24 mouse cellular contexts compared by ENCODE assay signal in genomic region chr7:129415179-129415578, GRCm38 (mm10).
A peak's percentile ranks its signal among the peaks of the same experiment; 100 is the strongest.
DNase-seq lines count a peak whose midpoint lies in the region; ATAC-seq lines count a peak whose summit lies in the region.
"Had no signal": no experiment of that assay in that cellular context is flagged by ENCODE, and none has a peak within 500 bp of the region (broad histone marks: within the 10 kb centered on the region; RNA-seq: fewer than 3 reads in every experiment).

No protein-coding gene starts in this region.

- intact Hi-C loops in heart, postnatal 10 days (cut with DNase I), result no loop called here

- 0 out of 2 replicates have a peak, but pooled peaks cover 5% of the 10 kb centered on the region for H3K9me3 ChIP-seq in midbrain, embryonic 10.5 days (replicated peaks)
- no peaks in the 10 kb centered on the region for H3K9me3 ChIP-seq in midbrain, embryonic 16.5 days (replicated peaks; ENCODE audit: control insufficient read depth, low read length, poor library complexity, severe bottlenecking)
- H3K9me3 ChIP-seq in hindbrain, embryonic 11.5 days (ENCODE audit: control insufficient read depth, low read length), result no peaks in the 10 kb centered on the region
- H3K9me3 ChIP-seq in neural tube, embryonic 13.5 days, result peaks cover 7% of the 10 kb centered on the region; the same call in 1 of the 2 replicates
- H3K9me3 ChIP-seq: embryonic facial prominence, embryonic 15.5 days; limb, embryonic 12.5 days; liver, embryonic 13.5 days; stomach, embryonic 15.5 days had no signal

- no peak for ATAC-seq in midbrain, embryonic 16.5 days
- peak; percentile 75 for ATAC-seq in hindbrain, embryonic 11.5 days (ENCODE audit: low FRiP score)
- peak; percentile 88 for ATAC-seq in neural tube, embryonic 13.5 days (ENCODE audit: low read depth)
- ATAC-seq: forebrain, postnatal 0 days; inflammation-experienced regulatory T-cells, adult 6 months had no signal

- no peaks in the 10 kb centered on the region for H3K36me3 ChIP-seq in midbrain, embryonic 10.5 days
- no peaks in the 10 kb centered on the region for H3K36me3 ChIP-seq in midbrain, embryonic 16.5 days (ENCODE audit: control insufficient read depth, insufficient read depth, low read length)
- no peaks in the 10 kb centered on the region for H3K36me3 ChIP-seq in hindbrain, embryonic 11.5 days (ENCODE audit: control insufficient read depth, insufficient read depth, low read length)
- no peaks in the 10 kb centered on the region for H3K36me3 ChIP-seq in neural tube, embryonic 13.5 days
- H3K36me3 ChIP-seq: embryonic facial prominence, embryonic 15.5 days; limb, embryonic 12.5 days; liver, embryonic 13.5 days; stomach, embryonic 15.5 days had no signal

- no peaks in the 10 kb centered on the region for H3K27me3 ChIP-seq in midbrain, embryonic 10.5 days (ENCODE audit: low read depth, poor library complexity, severe bottlenecking)
- no peaks in the 10 kb centered on the region for H3K27me3 ChIP-seq in midbrain, embryonic 16.5 days (ENCODE audit: control insufficient read depth, insufficient read depth, low read depth, low read length)
- H3K27me3 ChIP-seq in hindbrain, embryonic 11.5 days (ENCODE audit: control insufficient read depth, insufficient read depth, low read length), result no peaks in the 10 kb centered on the region
- peaks cover 5% of the 10 kb centered on the region; the same call in 1 of the 2 replicates for H3K27me3 ChIP-seq in neural tube, embryonic 13.5 days
- H3K27me3 ChIP-seq: embryonic facial prominence, embryonic 15.5 days; limb, embryonic 12.5 days; liver, embryonic 13.5 days; stomach, embryonic 15.5 days had no signal

- no peak overlapping the region for H3K4me2 ChIP-seq in midbrain, embryonic 16.5 days (ENCODE audit: low read length)
- no peak overlapping the region for H3K4me2 ChIP-seq in hindbrain, embryonic 11.5 days (replicated peaks; ENCODE audit: low read depth, low read length)
- H3K4me2 ChIP-seq in neural tube, embryonic 13.5 days, result no peak overlapping the region
- H3K4me2 ChIP-seq: embryonic facial prominence, embryonic 15.5 days; heart, embryonic 11.5 days; limb, embryonic 12.5 days; liver, embryonic 13.5 days; lung, embryonic 14.5 days; stomach, embryonic 15.5 days had no signal

- H3K27ac ChIP-seq in midbrain, embryonic 10.5 days (replicated peaks), result peak overlapping the region; percentile 29
- no peak overlapping the region for H3K27ac ChIP-seq in midbrain, embryonic 16.5 days (ENCODE audit: low read length)
- no peak overlapping the region for H3K27ac ChIP-seq in hindbrain, embryonic 11.5 days (ENCODE audit: low read depth, low read length)
- peak overlapping the region; percentile 49 for H3K27ac ChIP-seq in neural tube, embryonic 13.5 days (replicated peaks)
- H3K27ac ChIP-seq: embryonic facial prominence, embryonic 15.5 days; limb, embryonic 12.5 days; liver, embryonic 13.5 days; stomach, embryonic 15.5 days had no signal

- no peak overlapping the region for H3K9ac ChIP-seq in midbrain, embryonic 16.5 days (ENCODE audit: low read depth, low read length)
- no peak overlapping the region for H3K9ac ChIP-seq in hindbrain, embryonic 11.5 days (ENCODE audit: low read depth, low read length)
- H3K9ac ChIP-seq in neural tube, embryonic 13.5 days, result no peak overlapping the region
- H3K9ac ChIP-seq: embryonic facial prominence, embryonic 15.5 days; forebrain, postnatal 0 days; limb, embryonic 12.5 days; liver, embryonic 13.5 days; lung, embryonic 14.5 days; stomach, embryonic 15.5 days had no signal

- H3K4me1 ChIP-seq in midbrain, embryonic 10.5 days, result peaks cover 40% of the 10 kb centered on the region
- H3K4me1 ChIP-seq in midbrain, embryonic 16.5 days (ENCODE audit: control insufficient read depth, insufficient read depth, low read length), result peaks cover 8% of the 10 kb centered on the region; the same call in 1 of the 2 replicates
- H3K4me1 ChIP-seq in hindbrain, embryonic 11.5 days (replicated peaks; ENCODE audit: control insufficient read depth, insufficient read depth, low read length), result no peaks in the 10 kb centered on the region; the same call in 1 of the 2 replicates
- H3K4me1 ChIP-seq in neural tube, embryonic 13.5 days (replicated peaks), result peaks cover 19% of the 10 kb centered on the region
- H3K4me1 ChIP-seq: embryonic facial prominence, embryonic 15.5 days; limb, embryonic 12.5 days; liver, embryonic 13.5 days; stomach, embryonic 15.5 days had no signal

- WGBS in midbrain, embryonic 10.5 days, result 26% methylated on average over 4 of the region's 4 CpGs
- 13% methylated on average over 4 of the region's 4 CpGs for WGBS in midbrain, embryonic 16.5 days
- 21% methylated on average over 4 of the region's 4 CpGs for WGBS in hindbrain, embryonic 11.5 days
- 11% methylated on average over 4 of the region's 4 CpGs for WGBS in neural tube, embryonic 13.5 days

- no peak overlapping the region for H3K4me3 ChIP-seq in midbrain, embryonic 10.5 days
- no peak overlapping the region for H3K4me3 ChIP-seq in midbrain, embryonic 16.5 days (ENCODE audit: low read depth, low read length)
- H3K4me3 ChIP-seq in hindbrain, embryonic 11.5 days (ENCODE audit: low read depth, low read length), result no peak overlapping the region
- no peak overlapping the region for H3K4me3 ChIP-seq in neural tube, embryonic 13.5 days
- H3K4me3 ChIP-seq: embryonic facial prominence, embryonic 15.5 days; limb, embryonic 12.5 days; liver, embryonic 13.5 days; stomach, embryonic 15.5 days had no signal

- DNase-seq in midbrain, embryonic 10.5 days (ENCODE audit: low spot score), result peak; percentile 51
- DNase-seq in hindbrain, embryonic 11.5 days (ENCODE audit: low spot score), result peak; percentile 35
- peak; percentile 54 for DNase-seq in mesoderm, embryonic 11.5 days (ENCODE audit: low read depth, low spot score)
- DNase-seq in adrenal gland, adult 18-20 months (ENCODE audit: low spot score in 2 of 2), result no peak
- no peak for DNase-seq in thymus, postnatal 25 days
- no peak for DNase-seq in heart, postnatal 10 days
- DNase-seq: adrenal gland, postnatal 36 days; cerebellum, adult 2 months; forebrain, postnatal 0 days; heart, postnatal 14 days; kidney, adult 9 months; kidney, postnatal 25 days; liver, embryonic 13.5 days; lung, embryonic 14.5 days; lung, postnatal 36 days; right cerebral cortex, postnatal 25 days; thymus, adult 2 months had no signal

Comparison
In these comparisons a context has a peak if more than half of its experiments do, and no peak if none do; other contexts are left out.
1. H3K27ac ChIP-seq: peak in midbrain, embryonic 10.5 days (single experiment) and neural tube, embryonic 13.5 days (single experiment); none in midbrain, embryonic 16.5 days (single experiment) and hindbrain, embryonic 11.5 days (single experiment).
2. DNase-seq: peak in midbrain, embryonic 10.5 days (single experiment), hindbrain, embryonic 11.5 days (single experiment) and mesoderm, embryonic 11.5 days (single experiment); none in adrenal gland, adult 18-20 months (0 of 2), thymus, postnatal 25 days (single experiment) and heart, postnatal 10 days (0 of 2).